Mouse (Mus musculus): ENCODE measurements around the gene Ccz1.
"Not testable (repeated sequence)": the region's sequence is repeated elsewhere in the genome, so short reads cannot be mapped to it uniquely, and the experiment has no call there.

The Ccz1 gene

DNA sequence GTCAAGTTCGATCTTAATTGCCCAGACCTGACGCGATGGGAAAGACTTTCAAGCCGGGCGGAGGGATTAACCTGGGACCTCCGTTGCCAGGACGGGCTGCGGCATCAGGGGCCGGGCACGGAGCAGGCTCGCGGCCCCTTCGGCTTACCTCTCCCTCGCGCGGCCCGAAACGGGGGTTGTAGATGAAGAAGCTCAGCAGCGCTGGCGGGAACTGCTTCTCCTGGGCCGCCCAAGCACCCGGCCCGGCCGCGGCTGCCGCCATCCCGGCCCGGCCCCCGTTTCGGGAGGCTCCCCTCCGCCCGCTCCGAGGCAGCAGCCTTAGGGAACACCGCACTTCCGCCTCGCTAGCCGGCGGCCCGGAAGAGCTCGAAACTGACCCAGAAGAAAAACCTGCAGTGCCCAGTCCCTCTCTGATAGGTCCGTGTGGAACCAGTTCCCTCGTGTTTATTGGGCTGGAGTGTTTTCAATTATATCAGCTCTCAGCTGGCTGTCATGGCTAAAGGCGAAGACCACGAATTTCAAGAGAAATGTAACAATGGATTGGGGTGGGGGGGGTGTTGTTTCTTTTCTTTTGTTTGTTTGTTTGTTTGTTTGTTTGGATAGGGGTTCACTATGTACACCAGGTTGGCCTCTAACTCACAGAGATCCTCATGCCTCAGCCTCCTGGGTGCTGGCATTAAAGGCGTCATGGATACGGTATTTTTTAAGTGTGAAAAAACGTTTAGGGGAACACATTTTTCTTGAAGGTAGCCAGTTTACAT is at the start of gene Ccz1:
Gene Ccz1, minus strand, starts transcription at position 327 of the 761 bp plus-strand sequence.
- peak; percentile 82 to 85 for DNase-seq

DNA sequence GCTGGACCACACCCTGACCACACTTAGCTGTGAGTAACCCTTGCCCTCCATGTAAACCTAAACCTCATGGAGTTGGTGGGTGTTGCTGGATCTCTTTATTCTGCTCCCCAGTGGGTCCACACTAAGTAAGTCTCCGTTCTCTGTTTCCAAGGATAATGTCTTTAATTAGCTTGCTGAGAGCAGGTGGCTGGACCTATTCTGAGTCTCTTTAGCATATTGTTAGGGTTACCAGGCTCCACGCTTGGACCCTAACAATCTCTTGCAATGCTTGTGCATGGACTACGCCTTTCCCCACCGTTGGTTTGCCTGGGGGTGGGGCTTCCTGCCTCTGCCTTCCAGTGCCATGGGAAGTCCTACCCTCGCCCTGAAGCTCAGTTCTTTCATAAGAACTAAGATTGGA is 49.4 kb upstream of the Ccz1 start:
- DNase-seq = no peak

DNA sequence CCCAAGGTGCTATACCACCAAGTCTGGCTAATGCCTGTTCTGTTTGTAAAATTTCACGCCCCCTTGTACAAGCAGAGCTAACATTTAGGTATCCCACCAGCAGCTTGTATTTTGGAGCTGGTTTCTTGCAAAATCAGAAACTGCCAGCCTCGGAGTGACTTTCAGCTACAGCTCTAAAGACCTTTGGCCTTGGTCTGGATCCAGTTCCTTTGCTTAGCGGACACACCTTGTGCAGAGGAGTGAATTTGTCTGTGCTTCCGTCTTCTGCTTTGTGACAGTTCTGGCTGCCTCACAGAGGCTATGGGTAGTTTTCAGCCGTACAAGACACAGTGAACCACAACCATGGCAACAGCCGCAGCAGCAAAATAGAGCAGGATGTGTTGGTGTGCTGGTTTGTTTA is 39.7 kb upstream of the Ccz1 start:
- peak; percentile 61 for DNase-seq

DNA sequence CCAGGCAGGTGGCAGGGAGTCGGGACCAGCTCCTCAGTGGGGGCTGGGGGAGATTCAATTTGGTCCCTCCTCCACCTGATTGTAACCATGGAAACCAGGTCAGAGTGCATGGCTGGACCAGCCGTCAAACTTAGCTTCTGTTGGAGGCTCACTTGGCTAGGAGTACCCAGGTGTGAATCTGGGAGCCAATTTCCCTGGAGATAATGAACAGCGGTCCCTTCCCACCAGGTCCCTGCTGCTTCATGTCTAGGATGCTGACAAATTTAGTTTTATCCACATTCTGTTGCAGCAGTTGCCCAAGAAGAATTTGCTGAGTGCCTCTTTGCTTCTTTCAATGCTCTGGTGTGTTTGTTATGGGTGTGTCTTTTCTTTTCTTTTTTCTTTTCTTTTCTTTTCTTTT is 38.8 kb upstream of the Ccz1 start:
- no peak for DNase-seq

DNA sequence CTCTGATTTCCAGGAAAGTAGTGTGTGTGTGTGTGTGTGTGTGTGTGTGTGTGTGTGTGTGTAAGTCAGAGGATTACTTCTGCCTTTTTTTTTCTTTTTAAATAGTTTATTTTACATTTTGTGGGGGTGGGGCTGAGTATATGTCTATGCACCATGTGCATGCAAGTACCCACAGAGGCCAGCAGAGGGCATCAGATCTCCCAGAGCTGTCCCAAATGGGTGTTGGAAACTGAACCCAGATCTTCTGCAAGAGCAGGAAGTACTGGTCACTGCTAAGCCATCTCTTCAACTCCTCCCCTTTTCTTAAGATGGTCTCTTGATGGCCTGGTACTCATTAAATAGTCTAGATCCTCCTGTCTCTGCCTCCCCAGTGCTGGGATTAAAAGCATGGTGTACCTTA is 36.6 kb upstream of the Ccz1 start:
- peak; percentile 17 to 60 for DNase-seq

DNA sequence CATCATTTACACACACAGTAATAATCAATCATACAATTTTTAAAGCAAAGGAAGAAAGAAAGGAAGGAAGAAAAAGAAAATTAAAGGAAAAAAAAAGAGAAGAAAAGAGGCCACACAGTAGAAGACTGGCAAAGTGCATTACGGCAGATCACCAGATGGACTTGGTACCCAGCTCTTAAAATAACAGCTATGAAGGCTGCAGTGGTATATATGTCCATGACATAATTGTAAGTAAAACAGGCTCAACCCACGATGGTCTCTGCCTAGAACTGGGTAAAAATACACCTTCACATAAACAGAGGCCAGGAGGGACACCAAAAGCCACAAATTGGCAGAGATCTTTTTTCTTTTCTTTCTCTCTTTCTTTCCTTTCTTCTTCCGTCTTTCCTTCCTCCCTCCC is 35.2 kb upstream of the Ccz1 start:
- DNase-seq = no peak

DNA sequence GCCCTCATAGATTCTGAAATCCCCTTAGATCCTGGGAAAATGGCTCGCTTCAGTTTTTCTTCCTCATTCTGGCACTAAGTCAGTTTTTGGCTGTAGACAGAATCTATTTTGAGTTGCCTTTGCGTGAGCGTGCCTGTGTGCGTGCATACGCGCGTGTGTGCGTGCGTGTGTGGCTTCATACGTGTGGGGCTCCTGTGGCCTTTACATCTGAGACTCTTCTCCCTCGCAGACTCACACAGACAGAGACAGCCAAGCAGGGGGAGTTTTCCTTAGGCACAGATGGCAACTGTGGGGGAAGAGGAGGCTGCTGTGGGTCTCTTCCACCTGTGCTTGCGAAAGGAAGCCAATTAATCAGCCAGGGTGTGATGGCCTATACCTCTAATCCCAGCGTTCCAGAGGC is 32.6 kb upstream of the Ccz1 start:
- no peak for DNase-seq

DNA sequence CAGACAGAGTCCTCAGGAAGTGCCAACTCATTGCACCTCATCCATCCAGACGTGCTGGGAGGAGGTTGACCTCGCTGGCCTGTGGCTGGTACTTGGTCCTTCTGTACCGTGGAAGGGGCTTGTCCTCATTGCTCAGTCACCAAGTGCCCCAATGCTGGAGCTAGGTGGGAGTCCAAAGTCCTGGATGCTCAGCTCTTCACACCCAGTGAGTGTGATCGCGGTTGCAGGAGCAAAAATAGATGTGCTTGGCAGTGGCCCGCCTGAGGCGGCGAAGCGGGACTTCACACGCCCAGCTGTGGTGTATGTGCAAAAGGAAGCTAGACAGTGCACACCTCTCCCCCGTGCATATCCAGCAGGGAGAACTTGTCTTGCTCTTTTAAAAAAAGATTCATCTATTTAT is 28.5 kb upstream of the Ccz1 start:
- peak; percentile 52 to 62 for DNase-seq

DNA sequence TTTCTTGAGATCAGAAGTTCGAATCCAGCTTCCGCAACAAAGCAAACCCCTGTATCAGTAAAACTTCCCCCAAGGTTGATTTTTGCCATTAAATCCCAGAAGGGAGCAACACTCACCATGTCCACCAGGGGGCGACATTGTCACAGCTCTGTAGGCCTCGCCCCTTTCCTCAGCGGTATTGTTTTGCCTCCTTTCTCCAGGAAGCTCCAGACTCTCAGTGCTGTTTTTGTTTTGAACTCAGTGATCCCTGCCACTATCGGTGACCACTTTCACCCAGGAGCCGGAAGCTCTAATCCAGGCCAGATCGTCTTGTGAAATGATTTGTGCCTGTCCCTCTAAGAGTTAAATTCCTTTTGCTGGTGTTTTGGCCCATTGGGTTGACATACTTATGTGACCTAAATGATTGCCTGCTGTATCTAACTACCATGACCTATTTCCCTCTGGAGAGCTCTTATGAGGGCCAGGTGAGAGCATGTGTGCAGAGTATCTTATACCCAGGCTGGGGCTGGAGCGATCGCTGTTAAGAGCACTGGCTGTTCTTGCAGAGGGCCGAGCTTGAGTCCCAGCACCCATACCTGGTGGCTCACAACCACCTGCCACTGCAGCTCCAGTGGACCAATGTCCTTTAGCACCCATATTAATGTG is 26.2 kb upstream of the Ccz1 start:
- peak; percentile 69 to 85 for DNase-seq

DNA sequence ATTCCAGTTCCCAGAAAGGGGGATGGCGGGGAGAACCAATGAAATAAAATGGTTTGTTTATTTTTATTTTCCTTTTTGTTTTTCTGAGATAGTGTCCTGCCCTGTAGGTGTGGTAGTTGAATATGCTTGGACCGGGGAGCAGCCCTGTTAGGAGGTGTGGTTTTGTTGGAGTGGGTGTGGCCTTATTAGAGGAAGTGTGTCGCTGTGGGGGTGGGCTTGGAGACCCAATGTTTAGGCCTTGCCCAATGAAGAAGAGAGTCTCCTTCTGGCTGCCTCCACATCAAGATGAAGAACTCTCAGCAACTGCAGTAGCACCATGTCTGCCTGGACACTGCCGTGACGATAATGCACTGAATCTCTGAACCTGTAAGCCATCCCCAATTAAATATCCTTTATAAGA is 25.2 kb upstream of the Ccz1 start:
- DNase-seq = no peak

DNA sequence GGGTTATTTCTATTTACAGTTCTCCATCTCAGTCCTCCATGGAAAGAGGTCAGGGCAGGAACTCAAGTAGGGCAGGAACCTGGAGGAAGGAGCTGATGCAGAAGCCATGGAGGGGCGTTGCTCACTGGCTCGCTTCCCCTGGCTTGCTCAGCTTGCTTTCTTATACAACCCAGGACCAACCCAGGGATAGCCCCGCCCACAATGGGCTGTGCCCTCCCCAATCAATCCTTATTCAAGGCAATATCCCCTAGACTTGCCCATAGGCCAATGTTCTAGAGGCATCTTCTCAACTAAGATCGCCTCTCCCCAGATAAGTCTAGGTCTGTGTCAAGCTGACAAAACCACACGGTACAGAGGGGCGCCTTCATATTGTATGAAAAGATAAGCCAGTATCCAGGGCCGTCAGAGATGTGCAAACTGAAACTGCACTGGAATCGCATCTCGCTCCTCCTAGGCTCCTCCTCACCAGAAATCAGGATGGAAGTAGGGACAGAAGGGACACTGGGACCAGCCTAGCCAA is 24.5 kb upstream of the Ccz1 start:
- no peak for DNase-seq

DNA sequence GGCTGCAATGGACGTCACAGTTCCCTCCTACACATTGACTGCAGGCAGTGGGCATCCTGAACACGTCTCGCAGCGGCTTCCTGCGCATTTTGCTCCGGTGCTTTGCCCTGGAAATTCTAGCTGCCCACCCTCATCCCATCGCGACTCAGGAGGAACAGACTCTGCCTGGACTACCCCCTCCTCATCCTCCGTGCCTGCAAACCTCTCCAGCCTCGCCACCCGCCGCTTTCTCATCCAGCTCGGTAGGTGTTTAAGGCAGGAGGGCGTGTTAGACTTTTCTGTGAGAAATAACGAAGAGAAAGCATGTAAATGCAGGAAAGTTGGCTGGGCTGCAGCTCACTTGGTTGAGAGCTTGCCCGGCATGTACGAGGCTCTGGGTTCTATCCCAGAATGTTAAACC is 22.3 kb upstream of the Ccz1 start:
- no peak for DNase-seq

DNA sequence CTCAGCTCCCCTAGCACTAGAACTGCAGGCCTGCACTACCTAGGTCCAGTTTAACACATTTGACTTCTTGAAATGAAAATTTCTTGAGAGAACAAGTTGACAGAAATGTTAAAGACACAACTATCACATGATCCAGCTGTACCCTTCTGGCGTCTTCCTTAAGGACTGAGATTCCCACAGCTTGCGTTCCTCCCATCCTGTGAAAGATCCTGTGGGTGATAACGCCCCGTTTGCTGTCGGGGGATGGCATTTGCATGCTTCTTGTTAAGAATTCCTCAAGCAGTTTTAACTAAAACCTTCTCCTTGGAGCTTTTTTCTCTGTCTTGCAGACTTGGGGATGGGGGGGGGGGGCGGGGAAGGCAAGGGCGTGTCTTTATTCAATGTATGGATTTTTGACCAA is 19.9 kb upstream of the Ccz1 start:
- DNase-seq = no peak

DNA sequence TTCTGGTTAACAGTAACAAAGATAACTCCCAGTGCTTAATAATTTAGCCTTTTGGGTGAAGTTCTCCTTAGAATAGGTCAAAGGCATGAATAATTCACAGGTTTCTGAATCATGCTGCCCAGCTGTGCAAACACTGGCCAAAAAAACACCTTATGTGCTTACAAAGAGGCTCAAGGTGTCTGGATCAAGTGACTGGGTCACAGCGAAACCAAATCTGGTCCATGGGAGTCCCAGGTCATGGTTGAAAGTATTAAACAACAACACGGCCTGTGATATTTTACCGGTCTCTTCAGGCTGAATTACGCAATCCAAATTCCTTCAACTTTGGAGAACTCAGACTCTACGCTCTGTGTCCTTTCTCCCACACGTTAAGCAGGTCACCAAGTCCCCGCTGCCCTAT is 17.8 kb upstream of the Ccz1 start:
- peak; percentile 24 to 27 for DNase-seq

DNA sequence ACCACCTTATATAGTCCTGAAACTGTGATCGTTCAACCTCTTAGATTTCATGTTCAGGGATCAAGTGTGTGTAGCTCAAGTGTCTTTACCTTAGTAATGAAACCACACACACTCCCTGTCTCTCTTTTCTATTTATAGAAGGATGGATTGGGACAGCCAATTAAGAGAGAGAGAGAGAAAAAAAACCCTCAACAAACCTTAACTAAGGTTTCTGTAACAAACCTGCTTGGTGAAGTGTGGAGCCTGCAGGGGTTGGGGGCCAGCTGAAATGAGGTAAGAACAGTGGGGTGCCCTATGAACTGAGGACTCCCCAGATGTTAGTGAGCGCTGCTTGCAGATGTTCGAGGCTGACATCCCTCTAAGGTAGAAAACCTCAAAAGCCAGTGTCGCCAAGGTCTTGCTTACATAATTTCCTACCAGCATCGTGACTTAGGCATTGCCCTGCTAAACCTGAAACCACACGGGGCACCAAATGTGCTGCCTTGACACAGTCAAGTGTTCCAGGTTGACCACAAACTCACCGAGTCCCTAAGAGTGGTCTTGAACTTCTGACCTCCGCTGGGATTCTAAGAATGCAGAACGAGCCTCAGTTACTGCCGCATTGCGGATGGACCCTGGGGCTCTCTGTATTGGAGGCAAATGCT is 12.1 kb upstream of the Ccz1 start, which contains the start of gene Ocm:
Gene Ocm, minus strand, starts transcription at position 51 of the 644 bp plus-strand sequence.
- DNase-seq = no peak

DNA sequence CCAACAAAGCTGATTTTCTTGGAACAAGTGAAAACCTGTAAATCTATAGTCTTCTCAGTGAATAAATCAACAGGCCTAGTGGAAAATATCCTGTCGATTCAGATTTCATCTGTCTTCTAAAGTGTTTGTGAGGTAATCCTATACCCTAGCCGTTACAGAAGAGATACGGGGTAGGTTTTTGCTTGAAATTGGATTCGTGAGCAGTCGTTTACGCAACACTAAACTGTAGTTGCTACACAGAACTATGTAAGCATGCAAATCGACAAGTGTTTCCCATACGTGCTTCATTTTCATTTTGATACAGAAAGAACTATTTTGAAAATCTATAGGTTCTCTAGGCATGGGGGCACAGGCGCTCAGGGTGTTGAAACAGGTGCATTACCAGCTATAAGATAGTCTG is 1.2 kb upstream of the Ccz1 start:
- no peak for DNase-seq

DNA sequence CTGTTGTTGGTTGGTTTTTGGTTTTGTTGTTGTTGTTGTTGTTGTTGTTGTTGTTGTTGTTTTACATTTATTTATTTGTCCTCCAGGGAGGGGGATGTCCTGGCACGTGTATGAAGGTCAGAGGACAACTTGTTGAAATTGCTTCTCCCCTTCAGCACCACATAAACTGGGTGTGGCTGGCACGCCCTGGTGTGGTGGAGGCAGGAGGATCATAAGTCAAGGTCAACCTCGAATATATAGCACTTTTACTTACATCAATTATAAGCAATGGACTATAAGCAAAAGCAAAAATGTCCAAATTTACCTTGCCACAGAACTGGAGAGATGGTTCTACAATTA is 604 bp upstream of the Ccz1 start:
- DNase-seq = no peak

DNA sequence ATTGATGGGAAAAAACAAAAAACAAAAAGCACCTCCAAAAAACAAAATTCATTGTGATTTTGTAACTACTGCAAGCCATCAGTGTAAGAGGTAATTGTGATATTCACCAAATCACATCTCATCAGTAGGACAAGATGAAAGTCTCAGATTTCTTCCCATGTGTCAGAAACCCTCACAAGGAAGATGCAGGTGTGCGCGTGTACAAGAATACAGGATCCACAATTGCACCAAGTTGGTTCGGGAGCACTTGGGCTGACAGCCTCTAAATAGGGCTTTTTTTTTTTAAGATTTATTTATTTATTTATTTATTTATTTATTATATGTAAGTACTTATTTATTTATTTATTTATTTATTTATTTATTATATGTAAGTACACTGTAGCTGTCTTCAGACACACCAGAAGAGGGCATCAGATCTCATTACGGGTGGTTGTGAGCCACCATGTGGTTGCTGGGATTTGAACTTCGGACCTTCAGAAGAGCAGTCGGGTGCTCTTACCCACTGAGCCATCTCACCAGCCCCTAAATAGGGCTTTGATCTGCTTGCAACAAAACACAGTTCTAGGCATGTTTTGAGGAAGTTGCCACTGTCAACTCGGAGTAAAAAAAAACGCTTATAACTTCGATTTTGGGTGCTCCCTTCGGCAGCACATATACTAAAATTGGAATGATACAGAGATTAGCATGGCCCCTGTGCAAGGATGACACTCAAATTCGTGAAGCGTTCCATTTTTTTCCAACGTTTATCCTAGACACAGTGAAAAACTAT is 1.1 kb downstream of the Ccz1 start:
- DNase-seq = not testable (repeated sequence)

DNA sequence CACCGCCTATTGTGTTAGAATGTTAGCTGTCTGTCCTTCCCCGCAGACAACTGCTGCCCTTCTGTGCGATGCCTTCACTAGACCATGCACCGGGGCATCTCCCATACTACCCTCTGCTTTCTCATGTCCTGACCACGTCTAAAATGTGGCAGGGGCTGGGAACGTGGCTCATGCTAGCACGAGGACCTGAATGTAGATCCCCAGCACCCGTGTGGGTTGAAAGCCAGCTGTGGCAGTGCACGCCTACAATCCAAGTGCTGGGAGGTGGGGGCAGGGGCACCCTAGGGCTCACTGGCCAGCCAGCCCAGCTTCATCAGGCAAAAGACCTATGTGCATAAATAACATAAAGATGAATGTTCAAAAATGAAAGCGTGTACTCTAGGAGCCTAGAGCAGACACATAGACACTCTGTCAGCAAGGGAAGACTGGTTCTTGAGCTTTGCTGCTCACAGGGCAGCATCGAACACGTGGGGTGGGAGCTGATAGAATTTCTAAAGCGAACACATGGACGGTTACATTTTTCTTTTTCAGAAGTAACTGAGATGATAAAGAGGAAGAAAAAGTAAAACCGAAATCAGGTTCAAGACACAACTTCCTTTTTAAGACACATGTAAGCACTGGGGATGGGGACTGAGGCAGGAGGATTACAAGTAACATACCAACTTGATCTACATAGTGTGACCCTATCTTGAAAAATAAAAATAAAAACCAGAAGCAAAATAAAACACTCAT is 12.1 kb downstream of the Ccz1 start:
- no peak for DNase-seq

DNA sequence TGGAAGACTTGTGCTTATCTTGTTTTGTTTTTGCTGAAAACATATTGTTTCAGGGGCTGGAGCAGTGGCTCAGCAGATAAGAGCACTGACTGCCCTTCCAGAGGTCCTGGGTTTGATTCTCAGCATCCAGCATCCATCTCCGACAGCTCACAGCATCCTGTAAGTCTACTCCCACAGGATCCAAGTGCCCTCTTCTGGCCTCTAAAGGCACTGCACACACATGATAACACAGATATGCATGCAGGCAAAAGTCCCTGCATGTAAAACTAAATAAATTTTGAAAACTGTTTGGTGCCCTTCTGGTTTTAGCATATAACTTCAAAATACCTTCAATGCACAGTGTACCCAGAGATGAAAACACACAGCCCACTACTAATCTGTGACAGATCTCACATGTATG is 15.3 kb downstream of the Ccz1 start:
- peak in 1 of 2 experiments; percentile 50 for DNase-seq

DNA sequence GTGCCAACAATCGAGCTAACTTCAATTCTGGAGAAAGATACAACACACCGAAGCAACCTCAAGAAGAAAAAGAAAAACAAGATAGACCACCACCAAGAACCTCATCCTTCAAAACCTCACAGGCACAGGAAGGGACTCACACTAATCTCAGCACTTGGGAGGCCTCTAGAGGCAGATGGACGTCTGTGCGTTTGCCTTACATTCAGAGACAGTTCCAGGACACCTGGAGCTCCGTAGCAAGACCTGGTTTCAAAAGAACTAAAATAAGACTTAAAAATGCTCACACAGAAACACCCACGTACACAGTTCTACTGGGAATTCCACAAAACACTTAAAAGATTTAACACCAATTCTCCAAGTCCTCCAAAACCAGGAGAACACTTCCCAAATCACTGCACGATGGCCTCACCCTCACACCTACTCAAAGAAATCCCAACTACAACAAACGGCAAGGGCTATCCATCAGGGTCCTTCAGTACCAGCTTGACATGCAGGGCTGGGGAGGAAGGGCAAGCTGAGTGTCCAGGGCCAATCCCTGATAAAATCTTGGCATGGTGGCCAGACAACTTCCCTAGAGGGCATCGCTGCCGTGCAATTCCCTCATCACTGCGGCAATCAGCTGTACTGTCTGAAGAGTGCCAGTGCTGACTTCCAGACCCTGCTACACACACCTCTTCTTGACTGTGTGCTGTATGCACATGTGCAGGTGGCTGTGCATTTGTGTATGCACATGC is 19.9 kb downstream of the Ccz1 start:
- DNase-seq = no peak

DNA sequence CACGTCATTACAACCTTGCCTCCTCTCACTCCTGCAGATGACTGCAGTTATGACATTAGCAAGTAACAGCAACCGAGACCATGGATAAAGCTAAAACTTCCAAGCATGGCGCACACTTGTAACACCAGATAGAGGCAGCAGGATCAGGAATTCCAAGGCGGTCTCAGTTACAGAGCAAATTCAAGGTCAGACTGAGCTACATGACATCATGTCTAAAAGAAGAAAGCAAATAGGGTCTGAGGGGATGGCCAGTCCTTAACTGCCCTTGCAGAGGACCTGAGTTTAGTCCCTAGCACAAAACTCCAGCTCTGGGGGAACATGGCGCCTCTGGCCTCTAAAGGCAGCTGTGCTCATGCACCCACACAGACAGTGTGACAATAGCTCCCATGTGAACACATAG is 20.8 kb downstream of the Ccz1 start:
- no peak for DNase-seq

Data from kidney, postnatal 36 days (tissue).